Mouse (Mus musculus): ENCODE measurements around the gene Lmx1b. TPM values are rescaled to one million over a fixed set of nuclear protein-coding genes. Genes with fewer than 3 reads are reported as not detected.

The Lmx1b gene
- total RNA-seq, 2 experiments from 2014 or later: 0.07 TPM; not detected in 1

DNA sequence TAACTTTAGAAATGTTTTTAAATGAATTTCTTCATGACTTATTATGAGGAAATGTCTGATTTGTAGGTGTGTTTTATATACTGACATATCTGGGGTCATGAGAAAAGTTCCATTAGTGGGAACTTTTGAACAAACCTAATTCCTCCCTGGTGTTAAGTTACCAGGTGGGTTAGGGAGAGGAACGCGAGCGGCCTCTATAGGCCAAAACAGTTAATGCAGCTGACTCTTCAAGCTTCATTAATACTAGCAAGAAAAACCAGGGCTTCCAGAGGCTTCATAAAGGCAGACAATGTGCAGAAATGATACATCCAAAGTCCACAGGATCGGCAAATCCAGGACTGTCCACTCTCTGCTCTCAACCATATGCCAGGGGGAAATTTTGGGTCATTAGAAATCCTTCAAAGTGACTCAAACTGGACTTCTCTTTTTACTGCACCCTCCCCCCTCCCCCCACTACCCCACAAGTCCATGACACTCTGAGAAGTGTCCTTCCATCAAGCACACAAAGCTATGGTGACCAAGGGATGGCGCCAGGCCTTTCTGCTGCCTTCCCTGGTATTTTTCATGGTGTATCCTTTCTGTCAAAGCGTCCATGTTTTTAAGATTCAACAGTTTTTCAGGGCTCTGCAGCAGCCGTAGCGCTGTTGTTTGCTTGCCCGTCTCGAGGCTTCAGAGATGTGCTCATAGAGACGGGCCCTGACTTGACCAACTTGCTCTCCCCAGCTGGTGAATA, 97.4 kb downstream of the Lmx1b start:
- peak; percentile 56 to 63 for DNase-seq

DNA sequence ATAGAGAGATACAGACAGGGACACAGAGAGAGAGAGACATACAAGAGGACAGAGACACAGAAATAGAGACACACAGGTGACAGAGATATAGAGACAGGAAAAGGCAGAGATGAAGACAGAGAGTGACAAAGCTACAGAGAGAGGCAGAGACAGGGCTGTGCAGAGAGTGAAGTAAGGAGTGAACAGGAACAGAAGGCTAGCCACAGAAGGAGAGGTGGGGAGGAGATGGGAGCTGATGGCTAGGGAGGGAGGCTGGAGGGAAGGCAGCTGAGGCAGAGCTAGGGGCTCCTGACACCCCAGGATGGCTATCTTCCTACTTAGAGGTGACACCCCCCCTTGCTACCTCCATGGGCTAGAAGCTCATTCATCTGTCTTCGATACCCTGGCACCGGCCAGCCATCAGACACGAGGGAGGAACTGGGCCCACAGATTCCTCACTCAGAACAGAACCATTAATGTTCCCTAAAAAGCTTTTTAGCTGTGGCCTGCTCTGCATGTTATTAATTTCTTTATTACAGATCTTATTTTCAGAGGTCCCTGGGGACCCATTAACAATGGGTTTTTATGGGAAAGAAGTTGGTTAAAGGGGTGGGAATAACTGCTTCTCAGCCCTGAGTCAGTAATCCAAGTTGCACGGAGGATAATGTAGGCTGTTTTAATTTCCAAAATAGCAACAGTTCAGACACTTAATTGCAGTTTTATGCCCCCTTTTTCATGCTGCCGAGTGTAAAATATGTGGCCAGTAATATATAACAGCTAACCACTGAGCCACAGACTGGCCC, 114.8 kb downstream of the Lmx1b start:
- no peak for DNase-seq

DNA sequence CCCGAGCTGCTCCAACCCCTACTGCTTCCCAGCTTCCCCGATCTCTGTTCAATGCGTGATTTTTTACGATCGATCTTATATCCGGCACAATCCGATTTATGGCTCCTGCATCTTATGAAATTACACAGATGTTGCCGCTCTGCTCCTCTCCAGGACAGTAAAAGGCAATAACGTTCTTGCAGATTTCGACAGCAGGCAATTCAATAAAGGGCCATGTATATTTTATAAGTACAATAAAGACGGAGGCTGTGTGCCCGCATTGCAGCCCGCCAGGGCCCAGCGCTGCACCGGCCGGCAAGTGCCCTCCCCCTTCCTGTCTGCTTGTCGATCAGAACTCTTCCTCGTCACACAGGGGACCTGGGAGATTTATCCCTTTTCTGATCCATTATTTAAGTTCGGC, 124.5 kb downstream of the Lmx1b start:
- DNase-seq: no peak

DNA sequence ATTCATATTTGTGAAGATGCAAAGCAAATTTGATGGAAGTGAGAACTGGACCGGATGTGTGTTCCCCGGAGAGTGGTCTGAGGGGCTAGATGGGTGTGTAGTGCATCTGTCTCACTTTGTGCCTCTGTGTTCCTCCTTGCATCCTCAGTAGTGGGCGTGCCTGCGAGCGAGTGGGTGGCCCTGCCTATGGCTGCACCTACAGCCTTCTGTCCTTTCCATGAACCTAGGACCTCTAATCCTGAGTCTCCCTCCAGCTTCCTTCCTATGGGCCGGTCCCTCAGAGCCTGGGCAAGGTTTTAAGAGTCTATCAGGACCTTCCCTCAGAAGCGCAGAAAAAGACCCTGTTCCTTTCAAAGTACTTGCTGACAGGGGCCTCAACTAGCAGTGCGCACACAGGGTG, 124.9 kb downstream of the Lmx1b start:
- no peak for DNase-seq

Other genes starting within 250 kb of the Lmx1b start
- 1 to 10 TPM; 8.5 to 9.5 TPM for gene Zbtb34, start 209.2 kb downstream of the Lmx1b start, total RNA-seq (2021)
- 10 to 100 TPM; 20.9 to 24.6 TPM for gene Zbtb43, start 172.0 kb downstream of the Lmx1b start, total RNA-seq (2021)
- 10 to 100 TPM; 19.7 to 22.7 TPM for gene Mvb12b, start 247.4 kb upstream of the Lmx1b start, total RNA-seq (2021)